Mouse (Mus musculus): ENCODE measurements around the gene Gm10226. TPM values are rescaled to one million over a fixed set of nuclear protein-coding genes. Genes with fewer than 3 reads are reported as not detected.
"Not testable (repeated sequence)": the region's sequence is repeated elsewhere in the genome, so short reads cannot be mapped to it uniquely, and the experiment has no call there.

Gm10226 gene
- polyA plus RNA-seq, 1 experiment from 2014 or later, result 3.6 TPM

GRCm38 (mm10) chr17:21693342-21693741, 1.7 kb downstream of the Gm10226 start:
- WGBS, result 74% methylated on average over 3 of the region's 3 CpGs
- no peaks in the 10 kb centered on the region for H3K36me3 ChIP-seq (ENCODE audit: insufficient read depth, low read length)
- H3K4me1 ChIP-seq (ENCODE audit: insufficient read depth, low read depth, low read length), result no peaks in the 10 kb centered on the region
- H3K4me2 ChIP-seq (replicated peaks; ENCODE audit: low read depth, low read length), result no peak overlapping the region
- H3K9ac ChIP-seq (replicated peaks; ENCODE audit: low read depth), result no peak overlapping the region
- no peak overlapping the region for H3K27ac ChIP-seq (ENCODE audit: low read length)
- DNase-seq (ENCODE audit: low spot score) (no peak), ATAC-seq (no peak)
- H3K9me3 ChIP-seq (ENCODE audit: low read length), result no peaks in the 10 kb centered on the region
- TF ChIP-seq EP300 (IDR thresholded peaks at IDR 0.05), result no peak
- TF ChIP-seq CTCF (IDR thresholded peaks at IDR 0.05), result no peak
- no peak overlapping the region for H3K4me3 ChIP-seq (ENCODE audit: low read depth, low read length)
- H3K27me3 ChIP-seq (replicated peaks; ENCODE audit: insufficient read depth, low read length), result no peaks in the 10 kb centered on the region

GRCm38 (mm10) chr17:21696073-21696472, 4.4 kb downstream of the Gm10226 start:
- ATAC-seq, result no peak
- no peak overlapping the region for H3K27ac ChIP-seq (ENCODE audit: low read length)
- TF ChIP-seq EP300 (IDR thresholded peaks at IDR 0.05) (no peak), CTCF (IDR thresholded peaks at IDR 0.05) (no peak)
- no peak overlapping the region for H3K9ac ChIP-seq (replicated peaks; ENCODE audit: low read depth)
- H3K36me3 ChIP-seq (ENCODE audit: insufficient read depth, low read length), result no peaks in the 10 kb centered on the region
- no peaks in the 10 kb centered on the region for H3K27me3 ChIP-seq (replicated peaks; ENCODE audit: insufficient read depth, low read length)
- no peaks in the 10 kb centered on the region for H3K4me1 ChIP-seq (ENCODE audit: insufficient read depth, low read depth, low read length)
- no peak overlapping the region for H3K4me3 ChIP-seq (ENCODE audit: low read depth, low read length)
- no peak for DNase-seq (ENCODE audit: low spot score)
- H3K4me2 ChIP-seq (replicated peaks; ENCODE audit: low read depth, low read length), result no peak overlapping the region
- H3K9me3 ChIP-seq (ENCODE audit: low read length), result no peaks in the 10 kb centered on the region

- TF ChIP-seq EP300 (IDR thresholded peaks at IDR 0.05) (no peak), CTCF (IDR thresholded peaks at IDR 0.05) (no peak)
- no peaks in the 10 kb centered on the region for H3K4me1 ChIP-seq (ENCODE audit: insufficient read depth, low read depth, low read length)
- H3K27me3 ChIP-seq (replicated peaks; ENCODE audit: insufficient read depth, low read length), result no peaks in the 10 kb centered on the region
- no peak for DNase-seq (ENCODE audit: low spot score)
- H3K4me3 ChIP-seq (ENCODE audit: low read depth, low read length), result no peak overlapping the region
- H3K9me3 ChIP-seq (ENCODE audit: low read length), result no peaks in the 10 kb centered on the region
- no peak overlapping the region for H3K4me2 ChIP-seq (replicated peaks; ENCODE audit: low read depth, low read length)
- 46% methylated on average over 5 of the region's 5 CpGs for WGBS
- no peak for ATAC-seq
- no peak overlapping the region for H3K9ac ChIP-seq (replicated peaks; ENCODE audit: low read depth)
- H3K27ac ChIP-seq (ENCODE audit: low read length), result no peak overlapping the region
- H3K36me3 ChIP-seq (ENCODE audit: insufficient read depth, low read length), result no peaks in the 10 kb centered on the region
Observed at GRCm38 (mm10) chr17:21702281-21703240, 10.9 kb downstream of the Gm10226 start.

GRCm38 (mm10) chr17:21703414-21703813, 11.8 kb downstream of the Gm10226 start:
- Histone ChIP-seq H3K36me3 (ENCODE audit: insufficient read depth, low read length) (no peaks in the 10 kb centered on the region), H3K4me3 (ENCODE audit: low read depth, low read length) (no peak overlapping the region), H3K9me3 (ENCODE audit: low read length) (no peaks in the 10 kb centered on the region), H3K4me1 (ENCODE audit: insufficient read depth, low read depth, low read length) (no peaks in the 10 kb centered on the region), H3K27ac (ENCODE audit: low read length) (no peak overlapping the region), H3K4me2 (replicated peaks; ENCODE audit: low read depth, low read length) (no peak overlapping the region), H3K27me3 (replicated peaks; ENCODE audit: insufficient read depth, low read length) (no peaks in the 10 kb centered on the region), H3K9ac (replicated peaks; ENCODE audit: low read depth) (no peak overlapping the region)
- ATAC-seq (no peak), DNase-seq (ENCODE audit: low spot score) (no peak)
- TF ChIP-seq CTCF (IDR thresholded peaks at IDR 0.05), result no peak
- TF ChIP-seq EP300 (IDR thresholded peaks at IDR 0.05), result no peak
- WGBS, result 66% methylated on average over 1 of the region's 1 CpGs

DNA sequence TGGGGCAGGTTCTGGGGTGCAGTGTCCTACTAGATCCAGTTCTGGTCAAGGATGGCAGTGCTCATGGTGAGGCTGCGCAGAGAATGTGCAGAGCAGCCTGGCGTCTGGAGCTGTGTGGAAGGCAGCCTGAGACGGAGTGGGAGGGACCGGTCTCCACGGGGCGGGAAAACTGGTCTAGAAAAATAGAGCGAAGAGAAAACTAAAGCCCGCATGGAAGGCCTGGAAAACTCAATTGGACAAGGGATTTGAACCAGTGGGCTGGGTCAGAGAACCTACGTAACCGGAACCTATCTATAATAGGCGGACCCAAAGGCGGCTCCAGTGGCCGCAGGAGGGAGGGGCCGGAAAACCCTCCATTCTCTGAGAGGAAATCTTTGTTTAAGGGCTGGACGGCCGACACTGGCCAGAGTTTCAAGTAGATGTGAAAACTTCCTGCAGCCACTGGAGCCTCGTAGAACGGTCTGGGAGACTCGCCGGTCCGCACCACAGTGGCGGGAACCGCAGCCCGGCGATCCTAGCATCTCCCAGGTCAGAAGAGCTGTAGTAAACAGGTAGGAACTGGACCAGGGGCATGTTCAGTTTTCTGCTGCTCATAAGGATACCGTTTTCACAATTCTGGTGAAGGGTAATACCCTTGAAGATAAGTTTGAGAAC, 15.8 kb downstream of the Gm10226 start, which contains the start of gene Zfp760:
Gene Zfp760 (plus strand): TSS at position 399 of the 654 bp plus-strand sequence.
- 2% methylated on average over 26 of the region's 26 CpGs for WGBS
- Histone ChIP-seq H3K27ac (ENCODE audit: low read length) (peak within 1 kb of the TSS; percentile 82), H3K4me2 (replicated peaks; ENCODE audit: low read depth, low read length) (peak within 1 kb of the TSS; percentile 49), H3K4me3 (ENCODE audit: low read depth, low read length) (peak within 1 kb of the TSS; percentile 41), H3K4me1 (ENCODE audit: insufficient read depth, low read depth, low read length) (no peaks in the 10 kb centered on the region), H3K27me3 (replicated peaks; ENCODE audit: insufficient read depth, low read length) (no peaks in the 10 kb centered on the region), H3K36me3 (ENCODE audit: insufficient read depth, low read length) (no peaks in the 10 kb centered on the region), H3K9me3 (ENCODE audit: low read length) (no peaks in the 10 kb centered on the region), H3K9ac (replicated peaks; ENCODE audit: low read depth) (peak within 1 kb of the TSS; percentile 37)
- TF ChIP-seq CTCF (IDR thresholded peaks at IDR 0.05), result no peak
- TF ChIP-seq EP300 (IDR thresholded peaks at IDR 0.05), result peak; percentile 51; the same call in 1 of the 2 replicates
- ATAC-seq (peak; percentile 99), DNase-seq (ENCODE audit: low spot score) (peak; percentile 98)

- no peaks in the 10 kb centered on the region for H3K9me3 ChIP-seq (ENCODE audit: low read length)
- peak overlapping the region; percentile 41; the same call in 1 of the 2 replicates for H3K4me3 ChIP-seq (ENCODE audit: low read depth, low read length)
- no peaks in the 10 kb centered on the region for H3K27me3 ChIP-seq (replicated peaks; ENCODE audit: insufficient read depth, low read length)
- DNase-seq (ENCODE audit: low spot score), result peak; percentile 44
- no peak for ATAC-seq
- TF ChIP-seq EP300 (IDR thresholded peaks at IDR 0.05), result no peak
- H3K4me1 ChIP-seq (ENCODE audit: insufficient read depth, low read depth, low read length), result no peaks in the 10 kb centered on the region
- no peak overlapping the region for H3K9ac ChIP-seq (replicated peaks; ENCODE audit: low read depth)
- peak overlapping the region; percentile 49 for H3K4me2 ChIP-seq (replicated peaks; ENCODE audit: low read depth, low read length)
- no peaks in the 10 kb centered on the region for H3K36me3 ChIP-seq (ENCODE audit: insufficient read depth, low read length)
- H3K27ac ChIP-seq (ENCODE audit: low read length), result no peak overlapping the region
- WGBS, result 16% methylated on average over 2 of the region's 2 CpGs
Observed at GRCm38 (mm10) chr17:21708401-21708800, 16.7 kb downstream of the Gm10226 start.

DNA sequence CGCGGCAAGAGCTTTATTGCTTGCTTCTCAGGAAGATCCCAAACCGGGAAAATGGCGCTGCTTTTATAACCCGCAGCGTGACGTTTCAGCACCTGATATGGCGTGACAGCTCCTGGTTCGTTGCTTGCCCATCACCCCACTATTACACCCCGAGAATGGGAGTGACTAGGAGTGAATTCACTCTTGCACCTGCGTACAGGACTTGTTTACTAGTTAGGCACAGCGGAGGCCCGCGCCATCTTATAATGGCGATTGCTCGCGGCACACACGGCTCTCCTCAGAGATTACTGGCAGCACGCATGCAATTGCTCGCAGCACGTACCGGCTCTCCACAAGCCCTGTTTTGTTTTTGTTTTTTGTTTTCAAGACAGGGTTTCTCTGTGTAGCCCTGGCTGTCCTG, 38.8 kb downstream of the Gm10226 start, which contains the start of gene Zfp229:
Gene Zfp229 (plus strand): TSS at position 301 of the 400 bp plus-strand sequence.
- not testable (repeated sequence) for DNase-seq (ENCODE audit: low spot score); H3K4me1 ChIP-seq (ENCODE audit: insufficient read depth, low read depth, low read length); H3K4me2 ChIP-seq (replicated peaks; ENCODE audit: low read depth, low read length); H3K27me3 ChIP-seq (replicated peaks; ENCODE audit: insufficient read depth, low read length); H3K9ac ChIP-seq (replicated peaks; ENCODE audit: low read depth); ATAC-seq; H3K9me3 ChIP-seq (ENCODE audit: low read length); H3K36me3 ChIP-seq (ENCODE audit: insufficient read depth, low read length); H3K4me3 ChIP-seq (ENCODE audit: low read depth, low read length); H3K27ac ChIP-seq (ENCODE audit: low read length)
- WGBS, result 96% methylated on average over 6 of the region's 22 CpGs

All from lung, postnatal 0 days (tissue).